Mouse (Mus musculus): ENCODE results near the gene Pdhx. TPM values are rescaled to one million over a fixed set of nuclear protein-coding genes. Genes with fewer than 3 reads are reported as not detected.

The Pdhx gene
- 20.3 and 21.7 TPM in 2 replicates for polyA plus RNA-seq (2015; fragmentation: Nextera tagmentation; extraction: Ambion mirVana)

DNA sequence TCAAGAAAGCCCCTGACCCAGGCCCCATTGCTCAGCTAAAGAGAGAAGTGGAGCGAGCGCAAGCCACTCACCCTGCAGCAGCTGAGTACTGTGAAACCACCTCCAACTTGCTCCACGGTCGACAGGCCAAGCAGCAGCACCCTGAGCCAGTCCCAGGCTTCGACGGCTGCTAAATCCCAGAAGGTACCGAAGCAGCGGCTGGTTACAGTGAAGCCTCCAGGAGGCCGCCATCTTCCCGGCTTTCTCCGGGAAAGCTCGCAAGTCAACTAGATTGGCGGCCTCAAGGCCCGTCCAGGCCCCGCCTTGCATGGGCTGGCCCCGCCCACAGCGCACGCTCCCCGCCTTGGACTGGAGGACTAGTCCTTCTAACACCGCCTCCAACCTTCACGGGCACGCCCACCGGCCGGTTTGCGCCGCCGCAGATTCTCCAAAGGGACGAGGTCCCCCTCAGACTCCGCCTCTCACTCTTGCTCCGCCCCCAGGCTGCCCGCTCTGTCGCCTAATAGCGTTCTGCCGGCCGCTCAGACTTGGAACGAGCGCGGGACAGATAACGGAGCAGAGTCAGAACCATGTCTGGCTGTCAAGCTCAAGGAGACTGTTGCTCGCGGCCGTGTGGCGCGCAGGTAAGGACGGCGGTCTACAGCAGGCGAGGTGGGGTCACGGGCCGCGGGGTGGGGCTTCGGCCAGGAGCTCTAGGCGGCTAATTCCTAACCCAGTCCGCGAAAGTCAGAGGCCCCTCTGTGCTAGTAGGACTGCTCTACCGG, at the start of gene Pdhx, which contains the start of gene Apip:
Pdhx (minus strand) TSS at position 295 of the 764 bp plus-strand sequence.
Apip (plus strand) TSS at position 457 of the 764 bp plus-strand sequence.

Other genes with a start within 250 kb of the Pdhx start
- gene Cd44, start 171.8 kb downstream of the Pdhx start, polyA plus RNA-seq (2015; fragmentation: Nextera tagmentation; extraction: Ambion mirVana): 35.3 and 42.9 TPM in 2 replicates
- 52.7 and 52.8 TPM in 2 replicates for gene Apip, start 162 bp upstream of the Pdhx start, polyA plus RNA-seq (2015; fragmentation: Nextera tagmentation; extraction: Ambion mirVana)
- 0.04 and 0.12 TPM in 2 replicates for gene Ehf, start 229.8 kb upstream of the Pdhx start, polyA plus RNA-seq (2015; fragmentation: Nextera tagmentation; extraction: Ambion mirVana)